Mouse (Mus musculus) limb, embryonic 15.5 days (tissue): ENCODE measurements at regions not wholly inside any gene's neighbourhood (a gene's known extent, or its start where the extent isn't known, plus 50 kb on each side); places are given as distances from the start of the nearest gene placed in this dataset.

Source experiments
- ATAC-seq: fragments of 200-750 bp; cut with Nextera tagmentation; 2 replicates; pipeline ENCODE4 v1.8.0; 2017; ENCODE audit warnings: low read depth, moderate TSS enrichment; ENCODE audit not compliant: insufficient number of reproducible peaks, low FRiP score, low TSS enrichment
- H3K27ac ChIP-seq: fragments of 300-500 bp; sonication (generic); 2 replicates; pipeline ENCODE4 v1.5.1; 2015; ENCODE audit warnings: moderate library complexity, mild to moderate bottlenecking, inconsistent platforms
- H3K27me3 ChIP-seq: fragments of 300-500 bp; sonication (generic); 2 replicates; pipeline ENCODE4 v1.6.1; 2015; ENCODE audit warnings: inconsistent platforms
- H3K36me3 ChIP-seq: fragments of 300-500 bp; sonication (generic); 2 replicates; pipeline ENCODE4 v1.6.1; 2015; ENCODE audit warnings: inconsistent platforms
- H3K4me1 ChIP-seq: fragments of 300-500 bp; sonication (generic); 2 replicates; pipeline ENCODE4 v1.6.1; 2015; ENCODE audit warnings: inconsistent platforms
- H3K4me2 ChIP-seq: fragments of 300-500 bp; sonication (generic); 2 replicates; pipeline ENCODE4 v1.6.1; 2015; ENCODE audit warnings: mild to moderate bottlenecking, inconsistent platforms
- H3K4me3 ChIP-seq: fragments of 300-500 bp; sonication (generic); 2 replicates; pipeline ENCODE4 v1.5.1; 2015; ENCODE audit warnings: mild to moderate bottlenecking, inconsistent platforms
- H3K9ac ChIP-seq: fragments of 300-500 bp; sonication (generic); 2 replicates; pipeline ENCODE4 v1.6.1; 2015; ENCODE audit warnings: inconsistent platforms
- H3K9me3 ChIP-seq: fragments of 300-500 bp; sonication (generic); 2 replicates; pipeline ENCODE4 v1.6.1; 2016; ENCODE audit warnings: inconsistent platforms
- WGBS: fragments of 180-500 bp; shearing (Covaris S2); methylation state at CpG from one replicate; pipeline ENCODE4 v1.1.7; 2015; 5-methylcytosine and 5-hydroxymethylcytosine counted together

DNA sequence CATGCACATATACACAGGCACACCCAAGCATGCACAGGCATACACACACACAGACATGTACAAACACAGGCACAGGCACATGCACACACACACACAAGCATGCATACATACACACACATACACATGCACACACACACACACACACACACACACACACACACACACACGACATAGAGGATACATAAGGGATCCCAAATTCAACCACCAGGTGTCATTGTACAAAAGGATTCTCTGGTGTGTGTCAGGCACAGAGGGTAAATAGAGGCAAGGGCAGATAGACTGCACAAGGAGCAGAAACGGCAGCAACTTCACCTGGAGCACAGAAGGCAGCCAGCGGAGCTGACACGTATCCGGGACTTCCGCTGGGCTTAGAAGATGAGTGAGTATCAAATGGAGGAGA is 428.1 kb upstream of the Zmiz1 start:
- ATAC-seq = no peak
- Histone ChIP-seq H3K4me3 (no peak overlapping the region), H3K9me3 (no peaks in the 10 kb centered on the region), H3K4me2 (no peak overlapping the region), H3K36me3 (no peaks in the 10 kb centered on the region), H3K27ac (no peak overlapping the region), H3K9ac (no peak overlapping the region), H3K4me1 (peaks cover 24% of the 10 kb centered on the region), H3K27me3 (no peaks in the 10 kb centered on the region)
- 87% methylated on average over 6 of the region's 6 CpGs for WGBS

DNA sequence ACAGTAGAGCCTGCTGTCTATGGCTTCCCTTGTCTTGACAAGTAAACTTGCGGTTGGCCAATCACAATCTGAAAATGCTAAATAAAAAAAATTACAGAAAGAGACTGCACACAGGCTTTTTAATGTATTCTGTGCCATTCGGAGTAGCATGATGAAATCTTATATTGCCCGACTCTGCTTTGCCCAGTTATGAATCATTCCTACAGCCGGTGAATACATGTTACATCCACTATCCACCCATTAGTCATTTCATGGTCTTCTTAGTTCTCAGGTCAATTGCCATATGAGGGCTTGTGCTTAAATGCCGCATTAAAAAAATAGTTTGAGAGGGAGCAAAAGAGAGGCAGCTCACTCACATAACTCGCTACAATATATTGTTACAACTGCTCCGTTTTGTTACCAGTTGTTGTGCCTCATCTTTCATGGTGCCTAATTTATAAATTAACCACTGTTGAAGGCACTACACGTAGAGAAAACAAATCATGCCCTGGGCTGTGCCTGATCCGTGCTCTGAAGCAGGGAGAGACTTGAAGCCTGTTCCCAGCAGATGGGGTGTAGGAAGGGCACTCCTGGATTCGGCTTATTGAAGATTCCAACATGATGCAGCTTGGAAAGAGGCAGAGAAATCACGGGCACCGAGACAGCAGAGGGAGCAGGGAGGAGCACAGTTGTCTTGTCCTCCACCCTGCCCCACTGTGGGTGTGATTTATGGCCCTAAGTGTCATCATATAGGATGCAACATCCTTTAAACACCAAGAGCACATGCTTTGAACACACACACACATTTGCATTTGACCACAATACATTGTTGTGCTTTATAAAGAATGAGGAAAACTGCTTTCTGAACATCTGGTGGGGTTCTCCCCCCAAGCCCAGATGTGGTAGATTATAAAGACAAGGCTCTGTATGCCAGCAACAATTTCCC is 427.0 kb upstream of the Zmiz1 start:
- Histone ChIP-seq H3K4me2 (no peak overlapping the region), H3K9me3 (no peaks in the 10 kb centered on the region), H3K4me3 (no peak overlapping the region), H3K4me1 (peaks cover 20% of the 10 kb centered on the region), H3K27me3 (no peaks in the 10 kb centered on the region), H3K36me3 (no peaks in the 10 kb centered on the region), H3K27ac (peak overlapping the region; percentile 65), H3K9ac (no peak overlapping the region)
- whole genome bisulfite sequencing = 52% methylated on average over 12 of the region's 12 CpGs
- ATAC-seq = 0 out of 2 replicates have a peak, but pooled peaks have one; percentile 42

DNA sequence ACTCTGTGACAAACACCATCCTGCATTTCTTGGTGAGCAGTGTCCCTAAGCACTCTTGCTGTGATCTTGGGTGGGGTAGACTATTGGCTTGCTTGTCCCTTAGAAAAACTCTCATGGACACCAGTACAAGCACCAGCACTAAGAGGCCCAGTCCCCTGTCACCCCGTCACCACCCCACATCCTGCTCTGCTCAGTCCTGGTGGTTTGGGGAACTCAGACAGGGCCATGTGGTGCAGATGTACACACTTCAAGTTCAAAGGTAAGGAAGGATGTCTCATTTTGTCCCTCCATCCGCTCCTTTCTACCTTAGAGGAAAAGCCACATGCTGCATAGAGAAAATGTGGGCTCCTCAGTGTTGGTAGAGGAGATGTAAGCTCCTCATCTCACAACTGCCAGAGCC is 426.1 kb upstream of the Zmiz1 start:
- H3K27me3 ChIP-seq = no peaks in the 10 kb centered on the region
- no peak overlapping the region for H3K4me3 ChIP-seq
- no peak overlapping the region for H3K9ac ChIP-seq
- peak overlapping the region; percentile 65; the same call in 1 of the 2 replicates for H3K27ac ChIP-seq
- H3K4me1 ChIP-seq = peaks cover 13% of the 10 kb centered on the region; the same call in 1 of the 2 replicates
- no peak overlapping the region for H3K4me2 ChIP-seq
- H3K36me3 ChIP-seq = no peaks in the 10 kb centered on the region
- WGBS = 92% methylated on average over 2 of the region's 2 CpGs
- ATAC-seq = no peak
- H3K9me3 ChIP-seq = no peaks in the 10 kb centered on the region

DNA sequence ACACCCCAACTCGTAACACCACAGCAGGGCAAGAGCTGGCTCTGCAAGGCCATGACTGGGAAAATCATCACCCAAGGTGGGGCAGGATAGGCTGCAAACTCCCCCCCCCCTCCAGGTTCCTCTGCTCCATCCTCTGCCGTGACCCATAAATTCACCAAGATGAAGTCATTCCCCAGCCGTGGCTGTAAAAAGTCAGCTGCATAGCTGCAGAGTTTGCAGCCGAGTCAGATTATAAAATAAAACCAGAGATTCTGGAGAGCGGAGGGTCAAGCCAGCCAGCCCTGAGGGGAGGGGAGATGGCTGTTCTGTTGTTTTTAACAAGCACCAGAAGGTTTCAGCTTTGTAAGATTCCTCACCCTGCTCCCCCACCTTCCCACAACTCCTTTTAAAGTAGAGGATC is 416.7 kb upstream of the Zmiz1 start:
- Histone ChIP-seq H3K4me3 (no peak overlapping the region), H3K27ac (peak overlapping the region; percentile 90), H3K4me1 (peaks cover 43% of the 10 kb centered on the region), H3K9ac (no peak overlapping the region), H3K9me3 (no peaks in the 10 kb centered on the region), H3K4me2 (no peak overlapping the region), H3K36me3 (no peaks in the 10 kb centered on the region), H3K27me3 (no peaks in the 10 kb centered on the region)
- ATAC-seq = peak; percentile 57
- whole genome bisulfite sequencing = 4% methylated on average over 5 of the region's 5 CpGs

DNA sequence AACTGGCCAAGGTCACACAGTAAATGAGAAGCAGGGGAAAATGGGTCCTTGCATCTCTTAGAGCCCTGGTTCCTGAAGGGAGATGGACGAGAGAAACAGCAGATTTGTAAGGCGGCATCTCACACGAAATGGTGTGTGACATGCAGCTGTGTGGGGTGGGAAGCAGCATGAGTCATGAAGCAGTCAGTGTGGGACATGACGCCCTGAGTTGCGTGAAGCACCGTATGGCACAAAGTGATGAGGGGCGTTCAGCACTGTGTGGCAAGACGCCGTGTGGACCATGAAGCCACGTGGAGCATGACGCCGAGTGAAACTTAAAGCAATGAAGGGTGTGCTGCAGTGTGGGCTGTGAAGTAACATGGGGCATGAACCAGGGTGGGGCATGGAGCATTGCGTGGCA is 414.9 kb upstream of the Zmiz1 start:
- 68% methylated on average over 13 of the region's 13 CpGs for WGBS
- H3K4me1 ChIP-seq = peaks cover 43% of the 10 kb centered on the region
- no peaks in the 10 kb centered on the region for H3K9me3 ChIP-seq
- no peaks in the 10 kb centered on the region for H3K27me3 ChIP-seq
- no peak overlapping the region for H3K4me3 ChIP-seq
- H3K4me2 ChIP-seq = no peak overlapping the region
- no peak overlapping the region for H3K9ac ChIP-seq
- no peak for ATAC-seq
- H3K36me3 ChIP-seq = no peaks in the 10 kb centered on the region
- peak overlapping the region; percentile 90 for H3K27ac ChIP-seq

DNA sequence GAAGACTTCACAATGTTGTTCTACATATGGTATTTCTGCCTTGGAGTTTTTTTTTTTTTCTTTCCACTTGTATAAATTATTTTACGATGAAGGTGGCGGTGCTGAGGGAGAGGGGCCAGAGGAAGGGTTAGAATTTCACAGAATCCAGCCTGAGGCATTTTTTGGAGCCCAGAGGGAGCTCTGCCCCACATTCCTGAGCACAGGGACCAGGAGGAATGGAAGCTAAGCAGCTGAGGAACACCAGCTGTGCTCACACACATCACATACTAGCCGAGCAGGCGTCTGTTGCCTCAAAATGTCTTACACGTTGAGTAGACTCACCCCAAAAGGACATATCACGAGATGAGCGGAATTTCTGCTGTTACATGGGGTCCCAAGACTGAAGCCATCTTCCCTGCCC is 414.1 kb upstream of the Zmiz1 start:
- Histone ChIP-seq H3K27ac (peak overlapping the region; percentile 90), H3K4me3 (no peak overlapping the region), H3K9me3 (no peaks in the 10 kb centered on the region), H3K4me1 (peaks cover 43% of the 10 kb centered on the region), H3K4me2 (no peak overlapping the region; the same call in 1 of the 2 replicates), H3K27me3 (no peaks in the 10 kb centered on the region), H3K9ac (no peak overlapping the region), H3K36me3 (no peaks in the 10 kb centered on the region)
- peak; percentile 74; the same call in 1 of the 2 replicates for ATAC-seq
- 20% methylated on average over 7 of the region's 7 CpGs for WGBS

DNA sequence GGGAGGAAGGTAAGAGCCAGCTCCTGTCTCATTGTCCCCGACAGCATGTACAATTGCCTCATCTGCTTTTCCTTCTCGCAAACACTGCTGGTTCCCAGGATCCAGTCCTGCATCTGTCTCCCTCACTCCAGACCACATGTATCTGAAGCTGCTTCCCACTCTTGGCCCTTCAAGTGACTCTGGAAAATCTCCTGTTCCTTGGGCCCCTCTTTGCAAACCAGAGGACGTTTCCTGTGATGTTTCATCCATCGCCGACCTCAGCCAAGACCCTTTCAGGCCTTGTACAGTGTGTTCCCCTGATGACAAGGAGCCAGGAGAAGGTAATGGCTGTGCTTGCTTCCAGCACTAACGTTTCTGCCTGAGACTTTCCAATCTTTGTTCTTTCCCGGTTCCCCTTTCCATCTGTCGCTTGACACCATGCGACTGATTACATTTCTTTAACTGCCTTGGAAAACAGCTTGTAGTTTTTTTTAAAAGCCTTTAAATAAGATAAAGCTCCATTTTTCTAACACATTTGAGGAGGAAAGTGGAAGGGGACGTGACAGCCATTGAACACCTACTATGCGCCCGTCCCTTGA is 408.2 kb upstream of the Zmiz1 start:
- 56% methylated on average over 12 of the region's 12 CpGs for WGBS
- H3K9ac ChIP-seq = no peak overlapping the region
- no peaks in the 10 kb centered on the region for H3K9me3 ChIP-seq
- no peaks in the 10 kb centered on the region for H3K27me3 ChIP-seq
- no peaks in the 10 kb centered on the region for H3K36me3 ChIP-seq
- H3K4me3 ChIP-seq = no peak overlapping the region
- H3K4me2 ChIP-seq = no peak overlapping the region
- ATAC-seq = no peak
- peaks cover 27% of the 10 kb centered on the region for H3K4me1 ChIP-seq
- peak overlapping the region; percentile 28; the same call in 1 of the 2 replicates for H3K27ac ChIP-seq

DNA sequence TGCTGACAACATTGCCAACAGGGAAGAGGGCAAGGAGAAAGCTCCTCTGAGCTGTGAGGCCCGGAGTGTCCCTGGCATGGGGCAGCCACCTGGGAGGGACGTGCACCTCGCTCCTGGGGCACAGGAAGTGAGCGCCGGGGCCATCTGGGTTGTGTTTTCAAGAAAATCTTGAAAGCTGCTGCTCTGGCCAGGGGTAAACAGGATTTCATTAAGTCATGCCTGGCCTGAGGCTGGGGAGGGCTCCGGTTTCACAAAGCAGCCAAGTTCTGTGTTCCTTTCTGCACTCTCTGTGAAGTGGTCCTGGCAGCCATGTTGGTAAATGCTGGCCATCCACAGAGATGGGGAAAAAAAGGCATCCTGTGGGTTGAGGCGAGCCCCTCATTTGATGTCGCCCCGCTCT is 406.8 kb upstream of the Zmiz1 start:
- Histone ChIP-seq H3K27me3 (no peaks in the 10 kb centered on the region), H3K9me3 (no peaks in the 10 kb centered on the region), H3K9ac (no peak overlapping the region), H3K4me2 (no peak overlapping the region), H3K4me3 (no peak overlapping the region), H3K27ac (peak overlapping the region; percentile 58), H3K4me1 (peaks cover 26% of the 10 kb centered on the region), H3K36me3 (no peaks in the 10 kb centered on the region)
- peak; percentile 45 for ATAC-seq
- 32% methylated on average over 9 of the region's 9 CpGs for WGBS

DNA sequence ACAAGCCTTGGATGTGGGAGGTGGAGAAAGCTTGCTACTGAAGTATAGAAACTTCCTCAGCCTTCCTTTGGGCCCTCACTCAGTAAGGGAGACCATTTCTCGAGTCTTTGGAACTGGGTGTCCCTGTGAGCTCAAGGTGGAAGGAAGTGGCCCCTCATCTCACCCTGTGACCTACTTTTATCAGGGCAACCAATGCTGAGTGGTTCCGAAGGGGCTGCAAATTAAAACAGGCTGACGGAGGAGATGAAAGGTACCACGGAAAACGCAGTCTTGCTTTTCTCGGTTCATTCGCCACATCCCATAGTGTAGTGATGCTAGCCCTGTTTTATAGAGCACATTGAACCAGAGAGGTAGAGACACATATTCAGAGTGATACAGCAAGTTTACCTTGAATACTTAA is 399.6 kb upstream of the Zmiz1 start:
- WGBS = 50% methylated on average over 7 of the region's 7 CpGs
- H3K4me3 ChIP-seq = no peak overlapping the region
- H3K27ac ChIP-seq = no peak overlapping the region
- H3K4me1 ChIP-seq = peaks cover 12% of the 10 kb centered on the region
- no peaks in the 10 kb centered on the region for H3K36me3 ChIP-seq
- no peak for ATAC-seq
- no peak overlapping the region for H3K4me2 ChIP-seq
- H3K9me3 ChIP-seq = no peaks in the 10 kb centered on the region
- no peak overlapping the region for H3K9ac ChIP-seq
- no peaks in the 10 kb centered on the region for H3K27me3 ChIP-seq

DNA sequence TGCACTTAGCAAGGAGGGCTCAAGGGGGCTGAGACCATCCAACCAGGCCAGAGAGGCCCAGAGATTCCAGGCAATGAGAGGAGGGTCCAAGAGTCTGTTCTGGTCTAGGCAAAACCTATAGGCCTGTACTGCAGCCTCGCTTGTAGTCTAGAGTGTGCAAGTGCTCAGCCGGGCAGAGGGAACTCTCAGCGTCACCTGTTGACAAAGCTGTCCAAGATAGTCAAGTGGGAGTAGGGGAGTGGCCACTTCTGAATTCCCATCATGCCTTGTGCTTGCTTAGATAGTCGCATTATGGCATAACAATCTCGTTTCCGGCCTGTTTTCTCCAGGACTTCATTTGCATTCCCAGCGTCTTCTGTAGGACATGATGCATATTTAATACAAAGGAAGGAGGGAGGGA is 398.7 kb upstream of the Zmiz1 start:
- peaks cover 21% of the 10 kb centered on the region for H3K4me1 ChIP-seq
- ATAC-seq = no peak
- no peaks in the 10 kb centered on the region for H3K36me3 ChIP-seq
- H3K9me3 ChIP-seq = no peaks in the 10 kb centered on the region
- H3K4me3 ChIP-seq = no peak overlapping the region
- H3K27me3 ChIP-seq = no peaks in the 10 kb centered on the region
- H3K9ac ChIP-seq = no peak overlapping the region
- no peak overlapping the region for H3K4me2 ChIP-seq
- 88% methylated on average over 7 of the region's 7 CpGs for WGBS
- H3K27ac ChIP-seq = no peak overlapping the region

DNA sequence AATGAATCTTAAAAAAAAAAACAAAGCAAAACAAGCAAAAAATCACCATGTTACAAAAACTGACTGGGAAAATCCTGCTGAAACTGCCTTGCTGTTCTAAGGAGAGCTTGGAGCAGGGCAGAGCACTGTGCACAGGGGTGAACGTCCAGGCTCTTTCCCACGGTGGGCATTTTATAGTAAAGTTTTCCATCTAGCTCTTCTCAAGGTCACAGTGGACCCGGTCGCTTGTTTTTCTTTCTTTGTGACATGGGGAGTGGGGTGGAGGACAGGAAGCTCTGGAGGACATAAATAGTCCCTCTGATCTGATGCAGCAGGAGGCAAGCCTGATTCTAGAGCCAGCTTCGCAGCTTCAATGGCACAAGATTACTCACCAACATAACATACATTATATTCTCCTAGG is 395.9 kb upstream of the Zmiz1 start:
- H3K4me3 ChIP-seq = no peak overlapping the region
- 55% methylated on average over 5 of the region's 5 CpGs for WGBS
- no peaks in the 10 kb centered on the region for H3K27me3 ChIP-seq
- no peak for ATAC-seq
- H3K9me3 ChIP-seq = no peaks in the 10 kb centered on the region
- peaks cover 40% of the 10 kb centered on the region for H3K4me1 ChIP-seq
- H3K4me2 ChIP-seq = no peak overlapping the region
- H3K27ac ChIP-seq = no peak overlapping the region
- H3K36me3 ChIP-seq = no peaks in the 10 kb centered on the region
- no peak overlapping the region for H3K9ac ChIP-seq

DNA sequence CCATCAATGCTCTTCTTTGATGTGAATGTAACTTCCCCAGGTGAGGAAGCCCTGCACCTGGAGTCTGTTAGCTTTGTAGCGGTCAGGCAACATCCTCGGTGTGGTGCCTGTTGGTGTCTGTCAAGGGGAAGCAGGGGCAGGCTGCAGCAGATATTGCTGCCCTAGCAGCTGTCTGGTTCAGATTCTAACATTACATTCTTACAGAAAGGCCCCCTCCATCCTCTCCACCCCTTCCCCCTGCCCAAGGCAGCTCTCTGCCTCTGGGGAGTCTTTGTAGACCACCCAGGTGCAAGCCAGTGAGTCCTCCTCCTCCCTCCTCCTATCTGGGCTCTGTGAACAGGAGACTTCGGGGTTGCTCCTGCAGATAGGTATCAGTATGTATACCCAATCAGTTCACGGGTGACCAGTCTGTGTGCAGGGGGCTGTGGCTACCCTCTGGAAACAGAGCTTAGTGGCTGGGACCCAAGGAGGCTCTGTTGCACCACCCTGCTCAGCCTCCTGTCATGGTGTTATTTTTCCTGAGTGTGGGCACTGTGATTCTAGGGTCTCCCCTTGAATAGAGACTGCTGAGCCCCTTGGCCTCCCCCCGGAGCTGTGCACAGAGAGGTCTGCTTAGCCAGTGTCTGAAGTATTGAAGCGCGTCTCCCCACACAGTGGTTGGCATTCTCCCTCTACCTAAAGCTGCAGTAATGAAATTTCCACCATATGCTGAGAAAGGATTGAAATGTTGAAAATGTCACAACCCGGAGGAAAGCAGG is 394.6 kb upstream of the Zmiz1 start:
- WGBS = 29% methylated on average over 8 of the region's 8 CpGs
- H3K9me3 ChIP-seq = no peaks in the 10 kb centered on the region
- H3K4me3 ChIP-seq = no peak overlapping the region
- no peak overlapping the region for H3K4me2 ChIP-seq
- H3K36me3 ChIP-seq = no peaks in the 10 kb centered on the region
- H3K4me1 ChIP-seq = peaks cover 49% of the 10 kb centered on the region
- no peak overlapping the region for H3K9ac ChIP-seq
- peak overlapping the region; percentile 63 for H3K27ac ChIP-seq
- H3K27me3 ChIP-seq = no peaks in the 10 kb centered on the region
- ATAC-seq = no peak; the same call in 1 of the 2 replicates
